ENCODE assay signal across 20 mouse cellular contexts in the genomic region with DNA sequence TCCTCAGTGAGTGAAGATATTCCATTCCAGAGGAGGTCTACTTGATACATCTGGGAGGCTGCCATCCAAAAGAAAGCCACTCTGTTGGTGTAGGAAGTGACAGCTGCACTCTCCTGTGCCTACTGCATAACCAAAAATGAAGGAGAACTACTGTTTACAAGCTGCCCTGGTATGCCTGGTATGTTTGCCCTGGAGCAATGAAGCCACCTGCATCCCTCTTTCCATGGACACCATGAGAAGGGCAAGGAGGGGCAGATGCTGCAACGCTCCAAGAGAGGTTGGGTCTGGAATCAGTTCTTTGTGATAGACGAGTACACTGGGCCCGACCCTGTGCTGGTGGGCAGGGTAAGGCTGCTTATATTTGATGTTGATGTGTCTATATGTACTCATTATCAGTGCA. TPM values are rescaled to one million over a fixed set of nuclear protein-coding genes. Genes with fewer than 3 reads are reported as not detected.
A peak's percentile ranks its signal among the peaks of the same experiment; 100 is the strongest.
DNase-seq lines count a peak whose midpoint lies in the region; ATAC-seq and TF ChIP-seq lines count a peak whose summit lies in the region.
"Not testable (repeated sequence)": the region's sequence is repeated elsewhere in the genome, so short reads cannot be mapped to it uniquely, and the experiment has no call there.
"Had no signal": no experiment of that assay in that cellular context is flagged by ENCODE, and none has a peak within 500 bp of the region (broad histone marks: within the 10 kb centered on the region; RNA-seq: fewer than 3 reads in every experiment).

No protein-coding gene starts in this region.

- peak; percentile 3 for DNase-seq in A20 (ENCODE audit: low read depth, low spot score)
- peak; percentile 6 for DNase-seq in adrenal gland, postnatal 25 days
- peak; percentile 95 for DNase-seq in heart, adult 11 months
- DNase-seq in lung, embryonic 14.5 days = peak; percentile 0
- peak; percentile 8 for DNase-seq in thymus, postnatal 14 days

- not testable (repeated sequence) for ATAC-seq in lung, embryonic 14.5 days (ENCODE audit: insufficient read depth)

- H3K27ac ChIP-seq in lung, embryonic 14.5 days (ENCODE audit: low read depth) = not testable (repeated sequence)

- not testable (repeated sequence) for TF ChIP-seq CTCF in lung, embryonic 14.5 days (IDR thresholded peaks at IDR 0.05; ENCODE audit: low read depth)

- not testable (repeated sequence) for H3K4me3 ChIP-seq in lung, embryonic 14.5 days (ENCODE audit: low read depth, low read length)

- not testable (repeated sequence) for H3K9me3 ChIP-seq in lung, embryonic 14.5 days (ENCODE audit: low read depth, low read length)

- H3K36me3 ChIP-seq in lung, embryonic 14.5 days (ENCODE audit: insufficient read depth) = not testable (repeated sequence)

- not testable (repeated sequence) for H3K9ac ChIP-seq in lung, embryonic 14.5 days

- H3K4me1 ChIP-seq in lung, embryonic 14.5 days (ENCODE audit: insufficient read depth) = not testable (repeated sequence)

- WGBS in lung, embryonic 14.5 days = 60% methylated on average over 1 of the region's 3 CpGs

- not testable (repeated sequence) for H3K4me2 ChIP-seq in lung, embryonic 14.5 days

- H3K27me3 ChIP-seq in lung, embryonic 14.5 days (ENCODE audit: insufficient read depth, low read length) = not testable (repeated sequence)

RNA-seq across cellular contexts. Expression of a gene that starts 47.1 kb away (rescaled TPM):
- total RNA-seq in adrenal gland, postnatal 25 days (2021) = 0.67 TPM in 1 of 2 replicates, not detected in the other
- 0.14 TPM in 1 of 2 replicates, not detected in the other for polyA plus RNA-seq in lung, embryonic 14.5 days (2014; fragmentation: Nextera tagmentation; extraction: Ambion mirVana)
- total RNA-seq: adrenal gland, adult 18-20 months; common myeloid progenitor, adult 5-6 weeks; ES-E14; forebrain, postnatal 0 days; MEL had no signal
- polyA plus RNA-seq: activated CD4-positive, CD25-positive, alpha-beta regulatory T cell, adult 4 months; brain, embryonic 14.5 days; C2C12; embryonic facial prominence, embryonic 10.5 days; embryonic facial prominence, embryonic 12.5 days; embryonic facial prominence, embryonic 14.5 days; forebrain, embryonic 11.5 days; forebrain, embryonic 13.5 days; forebrain, embryonic 15.5 days; forebrain, postnatal 0 days; Patski had no signal

Comparison
In these comparisons a context has a peak if more than half of its experiments do, and no peak if none do; other contexts are left out.
1. DNase-seq: peak in every context shown above with its lines; median percentile 95 in heart, adult 11 months; 8 in thymus, postnatal 14 days; 6 in adrenal gland, postnatal 25 days; 3 in A20; 0 in lung, embryonic 14.5 days.